Mouse (Mus musculus) C2C12 (cell line): ENCODE results near the gene Sez6l2.

Source experiments
- CEBPB ChIP-seq: IDR thresholded peaks from one replicate; pipeline ENCODE4 v1.6.1; 2011; ENCODE audit warnings: low read depth, mild to moderate bottlenecking, control low read depth, moderate library complexity
- CTCF ChIP-seq: IDR thresholded peaks from one replicate; pipeline ENCODE4 v1.5.1; 2011; ENCODE audit not compliant: control insufficient read depth, insufficient read depth, insufficient read length
- MAX ChIP-seq: IDR thresholded peaks from one replicate; pipeline ENCODE4 v1.6.1; 2011; ENCODE audit warnings: mild to moderate bottlenecking, control low read depth
- MYOG ChIP-seq: IDR thresholded peaks from one replicate; pipeline ENCODE4 v1.6.1; 2011; ENCODE audit not compliant: control insufficient read depth, insufficient read length; ENCODE audit errors: extremely low read depth
- USF1 ChIP-seq: IDR thresholded peaks from one replicate; pipeline ENCODE4 v1.6.1; 2011; ENCODE audit warnings: low read depth, mild to moderate bottlenecking, control low read depth, moderate library complexity

DNA sequence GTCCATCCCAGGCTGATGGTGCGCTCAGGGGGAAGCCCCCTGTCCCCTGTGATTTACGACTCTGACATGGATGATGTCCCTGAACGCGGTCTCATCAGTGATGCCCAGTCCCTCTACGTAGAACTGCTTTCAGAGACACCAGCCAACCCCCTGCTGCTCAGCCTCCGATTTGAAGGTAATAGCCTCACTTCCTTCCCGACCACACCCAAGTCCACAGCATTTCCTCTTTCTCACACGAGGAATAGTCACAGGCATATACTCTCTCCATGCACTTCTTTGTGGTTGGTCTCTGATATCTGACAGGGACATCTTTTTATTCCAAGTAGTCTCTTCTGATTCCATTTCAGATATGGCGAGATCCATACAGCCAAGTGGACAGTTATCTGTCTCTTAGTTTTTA, 9.4 kb downstream of the Sez6l2 start:
- TF ChIP-seq USF1, result no peak
- TF ChIP-seq CTCF, result no peak
- no peak for TF ChIP-seq MAX
- no peak for TF ChIP-seq CEBPB
- no peak for TF ChIP-seq MYOG
